Mouse (Mus musculus) erythroblast, embryonic 14.5 days (primary cell): ENCODE results near the gene Iqgap3. TPM values are rescaled to one million over a fixed set of nuclear protein-coding genes. Genes with fewer than 3 reads are reported as not detected.

Experiments
- H3K27me3 ChIP-seq: 2 replicates; pipeline ENCODE4 v1.6.1; 2012; ENCODE audit warnings: inconsistent platforms; ENCODE audit not compliant: control insufficient read depth
- H3K36me3 ChIP-seq: 2 replicates; pipeline ENCODE4 v1.6.1; 2012; ENCODE audit warnings: mild to moderate bottlenecking, inconsistent platforms; ENCODE audit not compliant: control insufficient read depth
- H3K4me1 ChIP-seq: 2 replicates; pipeline ENCODE4 v1.6.1; 2012; ENCODE audit warnings: inconsistent platforms; ENCODE audit not compliant: control insufficient read depth
- H3K4me3 ChIP-seq: replicated peaks from 2 replicates; pipeline ENCODE3; 2012; ENCODE audit warnings: moderate library complexity, mild to moderate bottlenecking, inconsistent platforms
- H3K9me3 ChIP-seq: 2 replicates; pipeline ENCODE4 v1.6.1; 2012; ENCODE audit warnings: low read length, inconsistent platforms, mixed read lengths; ENCODE audit not compliant: control insufficient read depth
- GATA1 ChIP-seq: IDR thresholded peaks from 2 replicates; pipeline ENCODE4 v1.6.1; 2012; ENCODE audit warnings: low read length, inconsistent platforms, mixed read lengths
- TAL1 ChIP-seq: IDR thresholded peaks from 3 replicates; pipeline ENCODE4 v1.6.1; 2012; ENCODE audit warnings: low read length, inconsistent platforms, mixed read lengths
- polyA plus RNA-seq: library from polyadenylated mRNA; stranded (reverse); fragments of >175 nt; gene quantifications from 2 replicates; pipeline ENCODE4 v1.2.3, GENCODE M21; 2012

Iqgap3 gene
- polyA plus RNA-seq, 1 experiment: 1.6 TPM

DNA sequence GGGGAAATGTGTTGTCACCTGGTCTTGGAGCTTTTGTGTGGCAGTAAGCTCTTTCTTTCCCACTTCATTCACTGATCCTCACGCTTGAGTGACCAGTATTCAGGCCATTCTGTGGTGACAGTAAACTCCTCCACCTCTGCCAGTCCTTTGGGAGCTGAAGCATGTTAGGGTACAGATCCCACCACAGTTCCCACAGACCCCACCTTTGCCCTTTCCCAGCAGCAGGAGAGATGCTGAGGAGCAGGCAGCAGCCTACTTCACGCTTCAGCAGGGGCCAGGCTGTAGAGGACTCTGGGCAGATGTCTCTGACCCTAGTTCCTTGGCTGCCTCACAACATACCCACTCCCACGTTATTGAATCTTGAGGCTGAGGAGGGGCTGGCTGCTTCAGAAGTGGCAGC, 82.5 kb downstream of the Iqgap3 start:
- Histone ChIP-seq H3K4me3 (no peak overlapping the region), H3K9me3 (no peaks in the 10 kb centered on the region), H3K27me3 (no peaks in the 10 kb centered on the region), H3K36me3 (peaks cover 92% of the 10 kb centered on the region), H3K4me1 (no peaks in the 10 kb centered on the region)
- TF ChIP-seq GATA1: no peak
- no peak for TF ChIP-seq TAL1

DNA sequence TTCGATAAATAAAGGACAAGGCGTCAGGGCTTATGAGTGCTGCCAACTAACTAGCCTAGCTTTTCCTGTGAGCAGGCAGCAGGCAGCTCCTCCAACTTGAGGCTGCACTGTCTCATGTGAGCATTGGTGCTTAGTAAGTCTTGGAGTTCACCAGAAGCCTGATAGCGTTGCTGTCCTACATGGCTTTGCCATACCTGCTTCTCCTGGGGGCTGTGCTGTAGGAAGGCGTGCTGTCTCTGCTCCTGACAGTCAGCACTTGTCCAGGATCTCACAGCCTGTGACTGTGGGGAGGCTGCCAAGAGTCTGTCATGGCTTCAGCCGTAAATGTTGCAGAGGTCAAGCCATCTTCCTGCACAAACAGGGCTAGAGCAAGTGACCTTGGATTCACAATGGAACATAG, 84.3 kb downstream of the Iqgap3 start:
- TF ChIP-seq GATA1: no peak
- TF ChIP-seq TAL1: no peak
- H3K36me3 ChIP-seq: peaks cover 92% of the 10 kb centered on the region
- no peaks in the 10 kb centered on the region for H3K4me1 ChIP-seq

DNA sequence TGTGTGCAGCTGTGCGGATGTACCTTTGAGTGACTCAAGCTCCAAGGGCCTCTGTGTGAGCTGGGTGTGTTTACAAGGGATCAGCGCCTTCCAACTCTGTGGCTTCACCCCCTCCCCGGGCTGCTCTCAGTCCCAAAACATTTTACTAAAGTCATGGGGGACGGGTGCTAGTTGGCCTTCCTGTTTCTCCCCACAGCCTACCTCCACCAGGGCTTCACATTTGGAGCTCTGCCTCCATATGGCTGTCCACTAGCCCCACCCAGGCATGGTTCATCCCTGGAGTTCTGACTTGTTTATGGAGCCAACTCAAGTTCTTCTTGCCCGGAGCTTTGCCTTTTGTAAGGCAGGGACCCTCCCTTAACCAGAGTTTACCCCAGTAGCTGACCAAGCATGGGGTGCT, 88.6 kb downstream of the Iqgap3 start:
- Histone ChIP-seq H3K4me1 (no peaks in the 10 kb centered on the region), H3K9me3 (no peaks in the 10 kb centered on the region), H3K27me3 (no peaks in the 10 kb centered on the region), H3K36me3 (peaks cover 82% of the 10 kb centered on the region), H3K4me3 (no peak overlapping the region)
- TF ChIP-seq TAL1: no peak

More for the DNA sequence above, 84.3 kb downstream of the Iqgap3 start:
- Histone ChIP-seq H3K27me3 (no peaks in the 10 kb centered on the region), H3K9me3 (no peaks in the 10 kb centered on the region), H3K4me3 (no peak overlapping the region)

Other genes with a start within 250 kb of the Iqgap3 start
- 0.01 and 0.04 TPM in 2 replicates for gene Sh2d2a, start 235.2 kb upstream of the Iqgap3 start, polyA plus RNA-seq
- gene Prcc, start 196.4 kb upstream of the Iqgap3 start, polyA plus RNA-seq: 11.4 and 11.7 TPM in 2 replicates
- 86.9 and 109 TPM in 2 replicates for gene Hdgf, start 175.7 kb upstream of the Iqgap3 start, polyA plus RNA-seq
- 0.97 and 1.1 TPM in 2 replicates for gene Mrpl24, start 162.5 kb upstream of the Iqgap3 start, polyA plus RNA-seq
- 0.25 and 0.26 TPM in 2 replicates for gene Isg20l2, start 151.7 kb upstream of the Iqgap3 start, polyA plus RNA-seq
- 1.3 TPM in 2 replicates for gene Rrnad1, start 151.3 kb upstream of the Iqgap3 start, polyA plus RNA-seq
- not detected in 2 replicates for gene Crabp2, start 133.3 kb upstream of the Iqgap3 start, polyA plus RNA-seq
- 0.01 TPM in 1 of 2 replicates, not detected in the other for gene Nes, start 110.9 kb upstream of the Iqgap3 start, polyA plus RNA-seq
- gene Bcan, start 81.7 kb upstream of the Iqgap3 start, polyA plus RNA-seq: not detected in 2 replicates
- gene Hapln2, start 54.4 kb upstream of the Iqgap3 start, polyA plus RNA-seq: not detected in 2 replicates
- 0.57 and 0.75 TPM in 2 replicates for gene Gpatch4, start 38.9 kb upstream of the Iqgap3 start, polyA plus RNA-seq
- gene Naxe, start 23.5 kb upstream of the Iqgap3 start, polyA plus RNA-seq: 1.2 and 2.1 TPM in 2 replicates
- not detected in 2 replicates for gene Ttc24, start 3.7 kb upstream of the Iqgap3 start, polyA plus RNA-seq
- gene Mef2d, start 60.4 kb downstream of the Iqgap3 start, polyA plus RNA-seq: 2.6 and 3.4 TPM in 2 replicates
- not detected in 2 replicates for gene Rhbg, start 172.7 kb downstream of the Iqgap3 start, polyA plus RNA-seq
- gene Gm38392, start 205.2 kb downstream of the Iqgap3 start, polyA plus RNA-seq: not detected in 2 replicates
- gene Tsacc, start 215.0 kb downstream of the Iqgap3 start, polyA plus RNA-seq: 0.08 and 0.12 TPM in 2 replicates
- gene Cct3, start 215.1 kb downstream of the Iqgap3 start, polyA plus RNA-seq: 1.6 and 3.8 TPM in 2 replicates
- gene Glmp, start 243.1 kb downstream of the Iqgap3 start, polyA plus RNA-seq: 4.4 and 10.8 TPM in 2 replicates